Mouse (Mus musculus): Measurements from ENCODE around the gene Mdn1. TPM values are rescaled to one million over a fixed set of nuclear protein-coding genes. Genes with fewer than 3 reads are reported as not detected.

The Mdn1 gene
- 3.9 TPM in 2 replicates for polyA plus RNA-seq (2015; fragmentation: Nextera tagmentation; extraction: Ambion mirVana)

GRCm38 (mm10) chr4:32656918-32657662 lies at the start of gene Mdn1:
Gene Mdn1 (plus strand): TSS chr4:32657119.
- Histone ChIP-seq H3K36me3 (replicated peaks) (peaks cover 19% of the 10 kb centered on the region), H3K4me2 (peak within 1 kb of the TSS; percentile 93), H3K4me3 (replicated peaks) (peak within 1 kb of the TSS; percentile 93), H3K9ac (peak within 1 kb of the TSS; percentile 61), H3K27me3 (no peaks in the 10 kb centered on the region), H3K27ac (replicated peaks) (peak within 1 kb of the TSS; percentile 72), H3K4me1 (replicated peaks) (peaks cover 20% of the 10 kb centered on the region), H3K9me3 (replicated peaks) (no peaks in the 10 kb centered on the region)
- under 1% methylated on average over 68 of the region's 68 CpGs for WGBS (ENCODE audit: insufficient replicate concordance)
- peak; percentile 78 for ATAC-seq (ENCODE audit: insufficient read depth)

GRCm38 (mm10) chr4:32615034-32615881 lies 41.7 kb upstream of the Mdn1 start, which contains the start of gene Casp8ap2:
Gene Casp8ap2 (plus strand): TSS chr4:32615451.
- Histone ChIP-seq H3K27ac (replicated peaks) (peak within 1 kb of the TSS; percentile 85), H3K4me3 (replicated peaks) (peak within 1 kb of the TSS; percentile 95), H3K36me3 (replicated peaks) (peaks cover 14% of the 10 kb centered on the region; the same call in 1 of the 2 replicates), H3K4me1 (replicated peaks) (peaks cover 28% of the 10 kb centered on the region), H3K27me3 (no peaks in the 10 kb centered on the region), H3K9ac (peak within 1 kb of the TSS; percentile 95), H3K9me3 (replicated peaks) (no peaks in the 10 kb centered on the region), H3K4me2 (peak within 1 kb of the TSS; percentile 75)
- under 1% methylated on average over 65 of the region's 67 CpGs for WGBS (ENCODE audit: insufficient replicate concordance)
- ATAC-seq (ENCODE audit: insufficient read depth) = peak; percentile 98

GRCm38 (mm10) chr4:32621637-32622036 lies 35.3 kb upstream of the Mdn1 start:
- peaks cover 21% of the 10 kb centered on the region for H3K4me1 ChIP-seq (replicated peaks)
- H3K9ac ChIP-seq = no peak overlapping the region
- no peak overlapping the region for H3K4me3 ChIP-seq (replicated peaks)
- H3K4me2 ChIP-seq = no peak overlapping the region
- H3K36me3 ChIP-seq (replicated peaks) = peaks cover 45% of the 10 kb centered on the region
- H3K9me3 ChIP-seq (replicated peaks) = no peaks in the 10 kb centered on the region
- no peak overlapping the region for H3K27ac ChIP-seq (replicated peaks)
- no peak for ATAC-seq (ENCODE audit: insufficient read depth)
- no peaks in the 10 kb centered on the region for H3K27me3 ChIP-seq

- ATAC-seq (ENCODE audit: insufficient read depth) = no peak
- Histone ChIP-seq H3K27ac (replicated peaks) (no peak overlapping the region), H3K27me3 (no peaks in the 10 kb centered on the region), H3K4me2 (no peak overlapping the region), H3K4me3 (replicated peaks) (no peak overlapping the region), H3K36me3 (replicated peaks) (peaks cover 55% of the 10 kb centered on the region), H3K9me3 (replicated peaks) (no peaks in the 10 kb centered on the region), H3K4me1 (replicated peaks) (peaks cover 10% of the 10 kb centered on the region), H3K9ac (no peak overlapping the region)
- 39% methylated on average over 5 of the region's 5 CpGs for WGBS (ENCODE audit: insufficient replicate concordance)
Observed at GRCm38 (mm10) chr4:32651669-32652068, 5.2 kb upstream of the Mdn1 start.

GRCm38 (mm10) chr4:32656146-32656904 lies 594 bp upstream of the Mdn1 start:
- ATAC-seq (ENCODE audit: insufficient read depth) = no peak
- H3K9me3 ChIP-seq (replicated peaks) = no peaks in the 10 kb centered on the region
- peak overlapping the region; percentile 93 for H3K4me3 ChIP-seq (replicated peaks)
- no peaks in the 10 kb centered on the region for H3K27me3 ChIP-seq
- 55% methylated on average over 11 of the region's 11 CpGs for WGBS (ENCODE audit: insufficient replicate concordance)
- peak overlapping the region; percentile 72 for H3K27ac ChIP-seq (replicated peaks)
- peak overlapping the region; percentile 61 for H3K9ac ChIP-seq
- H3K36me3 ChIP-seq (replicated peaks) = peaks cover 26% of the 10 kb centered on the region
- peaks cover 24% of the 10 kb centered on the region for H3K4me1 ChIP-seq (replicated peaks)
- peak overlapping the region; percentile 93 for H3K4me2 ChIP-seq

- Histone ChIP-seq H3K4me1 (replicated peaks) (no peaks in the 10 kb centered on the region), H3K9me3 (replicated peaks) (no peaks in the 10 kb centered on the region), H3K27me3 (no peaks in the 10 kb centered on the region), H3K4me2 (no peak overlapping the region), H3K9ac (no peak overlapping the region), H3K4me3 (replicated peaks) (no peak overlapping the region), H3K36me3 (replicated peaks) (peaks cover 58% of the 10 kb centered on the region), H3K27ac (replicated peaks) (no peak overlapping the region)
- no peak for ATAC-seq (ENCODE audit: insufficient read depth)
- 60% methylated on average over 4 of the region's 4 CpGs for WGBS (ENCODE audit: insufficient replicate concordance)
Observed at GRCm38 (mm10) chr4:32665843-32666242, 8.9 kb downstream of the Mdn1 start.

- Histone ChIP-seq H3K4me2 (no peak overlapping the region), H3K9ac (no peak overlapping the region), H3K27ac (replicated peaks) (no peak overlapping the region), H3K9me3 (replicated peaks) (no peaks in the 10 kb centered on the region), H3K4me1 (replicated peaks) (no peaks in the 10 kb centered on the region), H3K27me3 (no peaks in the 10 kb centered on the region), H3K36me3 (replicated peaks) (peaks cover 70% of the 10 kb centered on the region), H3K4me3 (replicated peaks) (no peak overlapping the region)
- no peak for ATAC-seq (ENCODE audit: insufficient read depth)
- 82% methylated on average over 1 of the region's 1 CpGs for WGBS (ENCODE audit: insufficient replicate concordance)
Observed at GRCm38 (mm10) chr4:32668291-32668690, 11.4 kb downstream of the Mdn1 start.

- Histone ChIP-seq H3K27me3 (no peaks in the 10 kb centered on the region), H3K9me3 (replicated peaks) (no peaks in the 10 kb centered on the region), H3K4me1 (replicated peaks) (no peaks in the 10 kb centered on the region), H3K4me2 (no peak overlapping the region), H3K36me3 (replicated peaks) (peaks cover 70% of the 10 kb centered on the region), H3K4me3 (replicated peaks) (no peak overlapping the region), H3K27ac (replicated peaks) (no peak overlapping the region), H3K9ac (no peak overlapping the region)
- WGBS (ENCODE audit: insufficient replicate concordance) = 79% methylated on average over 2 of the region's 2 CpGs
- ATAC-seq (ENCODE audit: insufficient read depth) = no peak
Observed at GRCm38 (mm10) chr4:32669825-32670224, 12.9 kb downstream of the Mdn1 start.

GRCm38 (mm10) chr4:32674025-32674424 lies 17.1 kb downstream of the Mdn1 start:
- Histone ChIP-seq H3K27ac (replicated peaks) (no peak overlapping the region), H3K4me2 (no peak overlapping the region), H3K4me1 (replicated peaks) (no peaks in the 10 kb centered on the region), H3K27me3 (no peaks in the 10 kb centered on the region), H3K4me3 (replicated peaks) (no peak overlapping the region), H3K9me3 (replicated peaks) (no peaks in the 10 kb centered on the region), H3K36me3 (replicated peaks) (peaks cover 70% of the 10 kb centered on the region), H3K9ac (no peak overlapping the region)
- 65% methylated on average over 2 of the region's 2 CpGs for WGBS (ENCODE audit: insufficient replicate concordance)
- no peak for ATAC-seq (ENCODE audit: insufficient read depth)

GRCm38 (mm10) chr4:32677471-32677870 lies 20.6 kb downstream of the Mdn1 start:
- no peak overlapping the region for H3K4me2 ChIP-seq
- 74% methylated on average over 3 of the region's 3 CpGs for WGBS (ENCODE audit: insufficient replicate concordance)
- no peak overlapping the region for H3K4me3 ChIP-seq (replicated peaks)
- H3K36me3 ChIP-seq (replicated peaks) = peaks cover 51% of the 10 kb centered on the region
- no peak for ATAC-seq (ENCODE audit: insufficient read depth)
- no peaks in the 10 kb centered on the region for H3K27me3 ChIP-seq
- H3K9me3 ChIP-seq (replicated peaks) = no peaks in the 10 kb centered on the region
- H3K4me1 ChIP-seq (replicated peaks) = no peaks in the 10 kb centered on the region
- H3K27ac ChIP-seq (replicated peaks) = no peak overlapping the region
- no peak overlapping the region for H3K9ac ChIP-seq

GRCm38 (mm10) chr4:32680843-32681242 lies 23.9 kb downstream of the Mdn1 start:
- Histone ChIP-seq H3K4me2 (no peak overlapping the region), H3K4me1 (replicated peaks) (no peaks in the 10 kb centered on the region), H3K27ac (replicated peaks) (no peak overlapping the region), H3K9ac (no peak overlapping the region), H3K4me3 (replicated peaks) (no peak overlapping the region), H3K9me3 (replicated peaks) (no peaks in the 10 kb centered on the region), H3K36me3 (replicated peaks) (peaks cover 41% of the 10 kb centered on the region), H3K27me3 (no peaks in the 10 kb centered on the region)
- 65% methylated on average over 3 of the region's 3 CpGs for WGBS (ENCODE audit: insufficient replicate concordance)
- ATAC-seq (ENCODE audit: insufficient read depth) = no peak
